Comparison of ENCODE assay signal across 8 mouse cellular contexts in genomic region chr7:16465160-16465559, GRCm38 (mm10). TPM values are rescaled to one million over a fixed set of nuclear protein-coding genes. Genes with fewer than 3 reads are reported as not detected.
A peak's percentile ranks its signal among the peaks of the same experiment; 100 is the strongest.
DNase-seq lines count a peak whose midpoint lies in the region; ATAC-seq lines count a peak whose summit lies in the region.
"Had no signal": no experiment of that assay in that cellular context is flagged by ENCODE, and none has a peak within 500 bp of the region (broad histone marks: within the 10 kb centered on the region; RNA-seq: fewer than 3 reads in every experiment).

No protein-coding gene starts in this region.

- H3K9me3 ChIP-seq in hindbrain, embryonic 14.5 days (ENCODE audit: control insufficient read depth, low read length) = no peaks in the 10 kb centered on the region

- no peaks in the 10 kb centered on the region for H3K4me1 ChIP-seq in hindbrain, embryonic 14.5 days (replicated peaks; ENCODE audit: control insufficient read depth, insufficient read depth, low read length)

- 0 out of 2 replicates have a peak, but pooled peaks cover 4% of the 10 kb centered on the region for H3K27me3 ChIP-seq in hindbrain, embryonic 14.5 days (ENCODE audit: control insufficient read depth, insufficient read depth, low read length)

- H3K9ac ChIP-seq in hindbrain, embryonic 14.5 days = no peak overlapping the region
- H3K9ac ChIP-seq: limb, embryonic 12.5 days had no signal

- DNase-seq in Muller cell, postnatal 12 days (ENCODE audit: inconsistent ontology term) = peak; percentile 28
- DNase-seq in c-Kit-positive CD71-negative TER-119-negative erythroid progenitor cells, embryonic 14.5 days (ENCODE audit: low read depth) = peak; percentile 48
- peak; percentile 85 for DNase-seq in hindbrain, embryonic 14.5 days (ENCODE audit: low spot score)
- DNase-seq in layer of hippocampus, postnatal 36 days = peak; percentile 48 to 64
- peak; percentile 64 for DNase-seq in spleen, adult 12 weeks (ENCODE audit: low spot score)

- H3K4me2 ChIP-seq in hindbrain, embryonic 14.5 days (replicated peaks) = no peak overlapping the region
- H3K4me2 ChIP-seq: limb, embryonic 12.5 days had no signal

- no peak overlapping the region for H3K4me3 ChIP-seq in hindbrain, embryonic 14.5 days (replicated peaks; ENCODE audit: low read length)
- H3K4me3 ChIP-seq: limb, embryonic 12.5 days had no signal

- no peaks in the 10 kb centered on the region for H3K36me3 ChIP-seq in hindbrain, embryonic 14.5 days (replicated peaks; ENCODE audit: control insufficient read depth, insufficient read depth)
- H3K36me3 ChIP-seq: limb, embryonic 12.5 days had no signal

- 21% methylated on average over 8 of the region's 8 CpGs for WGBS in hindbrain, embryonic 14.5 days

- ATAC-seq in erythroid progenitor cell, adult 5-6 weeks (replicated peaks; ENCODE audit: low FRiP score, poor library complexity, severe bottlenecking) = peak; percentile 63
- ATAC-seq in hindbrain, embryonic 14.5 days (ENCODE audit: low FRiP score) = no peak
- ATAC-seq in megakaryocyte-erythroid progenitor cell, adult 5-6 weeks (replicated peaks; ENCODE audit: low FRiP score, low TSS enrichment, poor library complexity, severe bottlenecking) = peak; percentile 46; the same call in 1 of the 2 replicates

- H3K27ac ChIP-seq in hindbrain, embryonic 14.5 days = no peak overlapping the region
- H3K27ac ChIP-seq: limb, embryonic 12.5 days had no signal

RNA-seq across cellular contexts. Expression of gene Npas1, which starts 12.4 kb away (rescaled TPM):
- not detected in 2 replicates for total RNA-seq in erythroid progenitor cell, adult 5-6 weeks (2015; ENCODE audit: low replicate concordance)
- total RNA-seq in erythroid progenitor cell, adult 5-6 weeks (2017; ENCODE audit: low replicate concordance) = not detected in 2 replicates
- 2.2 and 4.4 TPM in 2 replicates for polyA plus RNA-seq in hindbrain, embryonic 14.5 days (2014; fragmentation: Nextera tagmentation; extraction: Ambion mirVana)
- 10 to 100 TPM; 17.9 to 20.2 TPM for total RNA-seq in layer of hippocampus, postnatal 36 days (2021)
- total RNA-seq in megakaryocyte-erythroid progenitor cell, adult 5-6 weeks (2014; fragmentation: Nextera tagmentation) = not detected in 2 replicates
- not detected in 2 replicates for total RNA-seq in megakaryocyte-erythroid progenitor cell, adult 5-6 weeks (2017)

RNA-seq across cellular contexts. Expression of gene Tmem160, which starts 12.6 kb away (rescaled TPM):
- 6.8 and 8.0 TPM in 2 replicates for total RNA-seq in erythroid progenitor cell, adult 5-6 weeks (2015; ENCODE audit: low replicate concordance)
- total RNA-seq in erythroid progenitor cell, adult 5-6 weeks (2017; ENCODE audit: low replicate concordance) = 1.9 and 5.9 TPM in 2 replicates
- 64.3 and 75.4 TPM in 2 replicates for polyA plus RNA-seq in hindbrain, embryonic 14.5 days (2014; fragmentation: Nextera tagmentation; extraction: Ambion mirVana)
- total RNA-seq in layer of hippocampus, postnatal 36 days (2021) = 10 to 100 TPM; 61.4 to 77.2 TPM
- total RNA-seq in megakaryocyte-erythroid progenitor cell, adult 5-6 weeks (2014; fragmentation: Nextera tagmentation) = 34.3 and 39.2 TPM in 2 replicates
- total RNA-seq in megakaryocyte-erythroid progenitor cell, adult 5-6 weeks (2017) = 16.3 and 16.9 TPM in 2 replicates

Comparison
In these comparisons a context has a peak if more than half of its experiments do, and no peak if none do; other contexts are left out.
1. DNase-seq: peak in every context shown above with its lines; median percentile 85 in hindbrain, embryonic 14.5 days; 64 in spleen, adult 12 weeks; 56 in layer of hippocampus, postnatal 36 days; 48 in c-Kit-positive CD71-negative TER-119-negative erythroid progenitor cells, embryonic 14.5 days; 28 in Muller cell, postnatal 12 days.
2. RNA of gene Npas1, which starts 12.4 kb away (total RNA-seq): 17.9 to 20.2 TPM in layer of hippocampus, postnatal 36 days; not detected in erythroid progenitor cell, adult 5-6 weeks and not detected in megakaryocyte-erythroid progenitor cell, adult 5-6 weeks; every median in the first group is over 10 times any median in the second.